Mouse (Mus musculus) kidney, embryonic 16.5 days (tissue): ENCODE results near the gene Mettl24. TPM values are rescaled to one million over a fixed set of nuclear protein-coding genes. Genes with fewer than 3 reads are reported as not detected.

Experiments
- ATAC-seq: fragments of 200-750 bp; cut with Nextera tagmentation; 2 replicates; pipeline ENCODE4 v1.8.0; 2017; ENCODE audit warnings: moderate TSS enrichment; ENCODE audit not compliant: low FRiP score, low TSS enrichment
- H3K27ac ChIP-seq: fragments of 300-500 bp; sonication (generic); 2 replicates; pipeline ENCODE4 v1.5.1; 2014; ENCODE audit warnings: low read length
- H3K27me3 ChIP-seq: fragments of 300-500 bp; sonication (generic); 2 replicates; pipeline ENCODE4 v1.6.1; 2014; ENCODE audit warnings: low read length, control low read depth, mixed read lengths; ENCODE audit not compliant: insufficient read depth
- H3K36me3 ChIP-seq: fragments of 300-500 bp; sonication (generic); 2 replicates; pipeline ENCODE4 v1.6.1; 2014; ENCODE audit warnings: low read length, control low read depth, mixed read lengths; ENCODE audit not compliant: insufficient read depth
- H3K4me1 ChIP-seq: fragments of 300-500 bp; sonication (generic); 2 replicates; pipeline ENCODE4 v1.6.1; 2014; ENCODE audit warnings: low read length, control low read depth, mixed read lengths; ENCODE audit not compliant: insufficient read depth
- H3K4me2 ChIP-seq: fragments of 300-500 bp; sonication (generic); replicated peaks from 2 replicates; pipeline ENCODE4 v1.6.1; 2014; ENCODE audit warnings: low read depth, low read length
- H3K4me3 ChIP-seq: fragments of 300-500 bp; sonication (generic); 2 replicates; pipeline ENCODE4 v1.5.1; 2014; ENCODE audit warnings: mild to moderate bottlenecking, low read length
- H3K9ac ChIP-seq: fragments of 300-500 bp; sonication (generic); replicated peaks from 2 replicates; pipeline ENCODE4 v1.6.1; 2014; ENCODE audit warnings: low read length
- H3K9me3 ChIP-seq: fragments of 300-500 bp; sonication (generic); 2 replicates; pipeline ENCODE4 v1.6.1; 2016; ENCODE audit warnings: low read length, control low read depth
- WGBS: fragments of 180-500 bp; shearing (Covaris S2); extraction: QIAGEN DNeasy Blood & Tissue Kit; methylation state at CpG from one replicate; pipeline ENCODE4 v1.1.7; 2014; 5-methylcytosine and 5-hydroxymethylcytosine counted together
- polyA plus RNA-seq: library from polyadenylated mRNA; unstranded; fragments of >200 nt; fragmentation: Nextera tagmentation; extraction: Ambion mirVana; gene quantifications from 2 replicates; pipeline ENCODE4 v1.2.1, GENCODE M21; 2015

The Mettl24 gene
- polyA plus RNA-seq, 1 experiment from 2014 or later, result 2.7 TPM

DNA sequence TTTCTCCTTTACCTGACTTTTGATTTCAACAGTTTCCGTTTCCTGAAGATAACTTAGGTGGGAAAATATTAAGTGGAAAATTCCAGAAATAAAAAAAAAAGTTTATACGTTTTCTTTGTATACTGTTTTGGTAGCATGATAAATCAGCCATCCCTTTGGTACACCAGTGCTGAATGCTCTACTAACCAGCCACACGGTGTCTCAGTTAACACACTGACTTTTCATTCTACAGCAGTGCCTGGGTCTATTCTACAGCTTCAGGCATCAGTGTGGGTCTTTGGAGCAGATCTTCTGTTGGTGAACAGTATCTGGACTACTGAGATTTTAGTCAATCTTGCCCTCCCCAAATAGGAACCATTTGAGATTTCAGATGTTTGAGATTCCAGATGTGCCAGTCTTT lies 4.6 kb upstream of the Mettl24 start:
- ATAC-seq, result no peak
- WGBS, result 81% methylated on average over 3 of the region's 3 CpGs
- Histone ChIP-seq H3K27me3 (no peaks in the 10 kb centered on the region), H3K27ac (no peak overlapping the region), H3K4me3 (no peak overlapping the region), H3K36me3 (no peaks in the 10 kb centered on the region), H3K4me2 (no peak overlapping the region), H3K9ac (no peak overlapping the region), H3K9me3 (no peaks in the 10 kb centered on the region), H3K4me1 (peaks cover 11% of the 10 kb centered on the region; the same call in 1 of the 2 replicates)

- no peaks in the 10 kb centered on the region for H3K9me3 ChIP-seq
- no peak overlapping the region for H3K27ac ChIP-seq
- WGBS, result 23% methylated on average over 8 of the region's 8 CpGs
- ATAC-seq, result no peak
- H3K4me1 ChIP-seq, result peaks cover 6% of the 10 kb centered on the region; the same call in 1 of the 2 replicates
- H3K4me3 ChIP-seq, result peak overlapping the region; percentile 54; the same call in 1 of the 2 replicates
- H3K9ac ChIP-seq, result peak overlapping the region; percentile 72
- H3K4me2 ChIP-seq, result peak overlapping the region; percentile 72
- H3K36me3 ChIP-seq, result no peaks in the 10 kb centered on the region
- H3K27me3 ChIP-seq, result no peaks in the 10 kb centered on the region
Observed at GRCm38 (mm10) chr10:40682470-40682869, 612 bp upstream of the Mettl24 start.

DNA sequence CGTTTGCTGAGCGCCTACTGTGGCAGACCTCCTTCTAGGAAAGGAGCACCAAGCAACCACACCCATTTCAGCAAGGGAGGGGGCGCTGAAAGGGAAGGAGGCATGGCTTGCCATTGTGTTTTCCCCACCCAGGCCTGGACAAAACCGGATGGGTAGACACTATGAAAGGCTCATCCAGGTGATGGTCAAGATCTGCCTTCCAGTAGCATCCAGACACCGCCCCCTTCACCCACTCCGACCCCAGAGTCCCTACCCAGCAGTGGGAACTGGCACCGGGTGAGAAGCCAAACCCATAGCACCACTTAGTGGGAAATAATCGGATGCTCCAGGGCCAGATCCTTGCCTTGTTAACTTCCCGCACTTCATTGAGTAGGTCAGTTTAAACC lies 779 bp downstream of the Mettl24 start:
- Histone ChIP-seq H3K27ac (no peak overlapping the region), H3K9ac (no peak overlapping the region), H3K36me3 (no peaks in the 10 kb centered on the region), H3K4me3 (peak overlapping the region; percentile 54), H3K4me1 (peaks cover 6% of the 10 kb centered on the region; the same call in 1 of the 2 replicates), H3K4me2 (peak overlapping the region; percentile 72), H3K9me3 (no peaks in the 10 kb centered on the region), H3K27me3 (no peaks in the 10 kb centered on the region)
- no peak for ATAC-seq
- 64% methylated on average over 9 of the region's 9 CpGs for WGBS

- WGBS, result 93% methylated on average over 7 of the region's 7 CpGs
- H3K27ac ChIP-seq, result no peak overlapping the region
- H3K4me1 ChIP-seq, result peaks cover 6% of the 10 kb centered on the region; the same call in 1 of the 2 replicates
- ATAC-seq, result no peak
- H3K4me3 ChIP-seq, result no peak overlapping the region
- no peaks in the 10 kb centered on the region for H3K9me3 ChIP-seq
- no peak overlapping the region for H3K4me2 ChIP-seq
- no peaks in the 10 kb centered on the region for H3K36me3 ChIP-seq
- H3K27me3 ChIP-seq, result no peaks in the 10 kb centered on the region
- H3K9ac ChIP-seq, result no peak overlapping the region
Observed at GRCm38 (mm10) chr10:40684326-40684725, 1.2 kb downstream of the Mettl24 start.

- H3K9ac ChIP-seq, result no peak overlapping the region
- no peaks in the 10 kb centered on the region for H3K27me3 ChIP-seq
- H3K9me3 ChIP-seq, result no peaks in the 10 kb centered on the region
- ATAC-seq, result no peak
- no peak overlapping the region for H3K4me2 ChIP-seq
- H3K4me1 ChIP-seq, result peaks cover 6% of the 10 kb centered on the region; the same call in 1 of the 2 replicates
- no peak overlapping the region for H3K27ac ChIP-seq
- H3K36me3 ChIP-seq, result no peaks in the 10 kb centered on the region
- WGBS, result 58% methylated on average over 8 of the region's 8 CpGs
- H3K4me3 ChIP-seq, result no peak overlapping the region
Observed at GRCm38 (mm10) chr10:40685641-40686040, 2.6 kb downstream of the Mettl24 start.

GRCm38 (mm10) chr10:40686976-40687375 lies 3.9 kb downstream of the Mettl24 start:
- H3K9ac ChIP-seq, result no peak overlapping the region
- H3K27ac ChIP-seq, result no peak overlapping the region
- no peak overlapping the region for H3K4me3 ChIP-seq
- no peaks in the 10 kb centered on the region for H3K27me3 ChIP-seq
- no peak for ATAC-seq
- no peaks in the 10 kb centered on the region for H3K9me3 ChIP-seq
- peaks cover 6% of the 10 kb centered on the region; the same call in 1 of the 2 replicates for H3K4me1 ChIP-seq
- no peaks in the 10 kb centered on the region for H3K36me3 ChIP-seq
- no peak overlapping the region for H3K4me2 ChIP-seq
- 81% methylated on average over 4 of the region's 4 CpGs for WGBS

GRCm38 (mm10) chr10:40687407-40687806 lies 4.3 kb downstream of the Mettl24 start:
- Histone ChIP-seq H3K27ac (no peak overlapping the region), H3K4me3 (no peak overlapping the region), H3K4me1 (peaks cover 5% of the 10 kb centered on the region; the same call in 1 of the 2 replicates), H3K9me3 (no peaks in the 10 kb centered on the region), H3K9ac (no peak overlapping the region), H3K4me2 (no peak overlapping the region), H3K36me3 (no peaks in the 10 kb centered on the region), H3K27me3 (no peaks in the 10 kb centered on the region)
- no peak for ATAC-seq
- WGBS, result 60% methylated on average over 2 of the region's 2 CpGs

GRCm38 (mm10) chr10:40688266-40688665 lies 5.2 kb downstream of the Mettl24 start:
- no peaks in the 10 kb centered on the region for H3K27me3 ChIP-seq
- H3K4me2 ChIP-seq, result no peak overlapping the region
- 87% methylated on average over 6 of the region's 6 CpGs for WGBS
- H3K9ac ChIP-seq, result no peak overlapping the region
- no peak overlapping the region for H3K27ac ChIP-seq
- ATAC-seq, result no peak
- no peaks in the 10 kb centered on the region for H3K4me1 ChIP-seq
- no peaks in the 10 kb centered on the region for H3K9me3 ChIP-seq
- no peaks in the 10 kb centered on the region for H3K36me3 ChIP-seq
- no peak overlapping the region for H3K4me3 ChIP-seq

DNA sequence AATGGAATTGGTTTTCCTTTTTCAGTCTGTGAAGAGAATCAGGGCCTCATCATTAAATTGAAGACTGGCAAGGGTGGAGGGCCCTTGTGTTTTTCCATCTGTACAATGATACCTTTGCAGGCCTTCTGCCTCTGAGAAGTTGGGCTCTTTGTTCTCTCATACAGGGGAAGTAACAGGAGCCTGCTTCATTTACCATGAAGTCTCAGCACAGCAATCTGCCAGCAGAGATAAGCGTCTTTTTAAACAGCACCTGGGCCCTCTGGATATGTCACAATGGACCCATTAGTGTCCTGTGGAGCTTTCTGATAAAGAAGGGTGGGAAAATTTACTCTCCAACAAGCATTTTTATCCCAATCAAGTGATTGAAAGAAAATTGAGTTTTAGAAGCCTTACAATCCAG lies 5.8 kb downstream of the Mettl24 start:
- Histone ChIP-seq H3K9ac (no peak overlapping the region), H3K27me3 (no peaks in the 10 kb centered on the region), H3K27ac (no peak overlapping the region), H3K36me3 (no peaks in the 10 kb centered on the region), H3K9me3 (no peaks in the 10 kb centered on the region), H3K4me3 (no peak overlapping the region), H3K4me2 (no peak overlapping the region), H3K4me1 (no peaks in the 10 kb centered on the region)
- ATAC-seq, result no peak
- WGBS, result 48% methylated on average over 1 of the region's 1 CpGs

DNA sequence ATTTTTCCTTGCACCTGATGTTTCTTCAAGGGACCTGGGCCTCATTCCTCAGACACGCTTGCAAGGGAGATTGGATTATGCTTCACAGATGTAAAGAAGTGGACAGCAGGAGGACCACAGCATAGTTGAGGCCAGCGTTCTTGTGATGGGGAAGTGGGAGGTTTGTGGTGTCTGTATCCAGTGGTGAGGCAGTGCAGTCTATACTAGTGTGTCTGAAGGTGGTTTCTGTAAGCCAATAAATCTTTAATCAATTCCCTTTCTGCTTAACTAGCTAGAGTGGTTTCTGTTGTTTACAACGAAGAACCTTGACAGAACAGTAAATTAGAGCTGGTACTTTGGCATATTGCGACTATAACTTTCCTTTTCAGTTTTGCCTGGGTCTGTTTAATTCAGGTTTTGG lies 15.6 kb downstream of the Mettl24 start:
- Histone ChIP-seq H3K36me3 (no peaks in the 10 kb centered on the region), H3K4me1 (no peaks in the 10 kb centered on the region), H3K9ac (no peak overlapping the region), H3K9me3 (no peaks in the 10 kb centered on the region), H3K27me3 (no peaks in the 10 kb centered on the region), H3K4me2 (no peak overlapping the region), H3K4me3 (no peak overlapping the region), H3K27ac (no peak overlapping the region)
- WGBS, result 48% methylated on average over 4 of the region's 4 CpGs
- no peak for ATAC-seq
